9 mouse cellular contexts compared by ENCODE assay signal in genomic region chr5:52367866-52368840, GRCm38 (mm10). TPM values are rescaled to one million over a fixed set of nuclear protein-coding genes. Genes with fewer than 3 reads are reported as not detected.
DNase-seq lines count a peak whose midpoint lies in the region; ATAC-seq lines count a peak whose summit lies in the region.
"Had no signal": no experiment of that assay in that cellular context is flagged by ENCODE, and none has a peak within 500 bp of the region (broad histone marks: within the 10 kb centered on the region; RNA-seq: fewer than 3 reads in every experiment).

No protein-coding gene starts in this region.

- peak; percentile 61 to 66 for DNase-seq in layer of hippocampus, postnatal 10 days (ENCODE audit: low spot score in 2 of 2)
- no peak for DNase-seq in layer of hippocampus, adult 9-11 months
- DNase-seq in embryo, embryonic 9.5 days (ENCODE audit: extremely low spot score) = peak; percentile 29
- DNase-seq in heart, postnatal 4 days = peak; percentile 10
- peak; percentile 26 for DNase-seq in neural tube, embryonic 10.5 days (ENCODE audit: extremely low spot score, low spot score)
- DNase-seq in left cerebral cortex, adult 9 months (ENCODE audit: low spot score in 2 of 2) = no peak
- DNase-seq in left cerebral cortex, postnatal 4 days = no peak
- DNase-seq: thymus, postnatal 25 days had no signal

- no peak for ATAC-seq in inflammation-experienced regulatory T-cells, adult 6 months

- intact Hi-C loops in left cerebral cortex, postnatal 4 days (cut with DNase I) = no loop called here

RNA-seq across cellular contexts. Expression of gene Sod3, which starts 4.6 kb away (rescaled TPM):
- 1 to 10 TPM; 4.8 to 5.1 TPM for total RNA-seq in layer of hippocampus, postnatal 10 days (2021)
- 1 to 10 TPM; 2.8 to 3.5 TPM for total RNA-seq in heart, postnatal 4 days (2021)
- polyA plus RNA-seq in inflammation-experienced regulatory T-cells, adult 6 months (2017; shearing (Covaris generic)) = not detected
- total RNA-seq in left cerebral cortex, postnatal 4 days (2021) = 1 to 10 TPM; 2.6 to 2.9 TPM

Comparison
In these comparisons a context has a peak if more than half of its experiments do, and no peak if none do; other contexts are left out.
1. DNase-seq: peak in layer of hippocampus, postnatal 10 days (2 of 2), embryo, embryonic 9.5 days (single experiment), heart, postnatal 4 days (single experiment) and neural tube, embryonic 10.5 days (single experiment); none in layer of hippocampus, adult 9-11 months (single experiment), left cerebral cortex, adult 9 months (0 of 2) and left cerebral cortex, postnatal 4 days (single experiment).